Mouse (Mus musculus): ENCODE measurements around the gene Gpr39. TPM values are rescaled to one million over a fixed set of nuclear protein-coding genes. Genes with fewer than 3 reads are reported as not detected.

Gpr39 gene
- polyA plus RNA-seq, 1 experiment from 2014 or later: 7.9 TPM

- no peak overlapping the region for H3K4me2 ChIP-seq (ENCODE audit: low read depth, low read length)
- no peak overlapping the region for H3K9ac ChIP-seq (ENCODE audit: low read length)
- H3K27ac ChIP-seq (ENCODE audit: low read length): no peak overlapping the region
- ATAC-seq (ENCODE audit: insufficient read depth, low FRiP score): no peak
- H3K27me3 ChIP-seq (ENCODE audit: control insufficient read depth, insufficient read depth, low read length): no peaks in the 10 kb centered on the region
- no peaks in the 10 kb centered on the region for H3K9me3 ChIP-seq (replicated peaks; ENCODE audit: control insufficient read depth, low read length)
- H3K36me3 ChIP-seq (ENCODE audit: control insufficient read depth, insufficient read depth, low read length): no peaks in the 10 kb centered on the region
- 78% methylated on average over 9 of the region's 9 CpGs for WGBS
- H3K4me1 ChIP-seq (ENCODE audit: control insufficient read depth, insufficient read depth, low read length): no peaks in the 10 kb centered on the region
- no peak overlapping the region for H3K4me3 ChIP-seq (replicated peaks; ENCODE audit: low read length)
Observed at GRCm38 (mm10) chr1:125813141-125813782, 136.5 kb downstream of the Gpr39 start.

GRCm38 (mm10) chr1:125821101-125821500 lies 144.3 kb downstream of the Gpr39 start:
- Histone ChIP-seq H3K9ac (ENCODE audit: low read length) (no peak overlapping the region), H3K4me3 (replicated peaks; ENCODE audit: low read length) (no peak overlapping the region), H3K27ac (ENCODE audit: low read length) (no peak overlapping the region), H3K36me3 (ENCODE audit: control insufficient read depth, insufficient read depth, low read length) (no peaks in the 10 kb centered on the region), H3K4me2 (ENCODE audit: low read depth, low read length) (no peak overlapping the region), H3K27me3 (ENCODE audit: control insufficient read depth, insufficient read depth, low read length) (no peaks in the 10 kb centered on the region), H3K4me1 (ENCODE audit: control insufficient read depth, insufficient read depth, low read length) (peaks cover 3% of the 10 kb centered on the region; the same call in 1 of the 2 replicates), H3K9me3 (replicated peaks; ENCODE audit: control insufficient read depth, low read length) (no peaks in the 10 kb centered on the region)
- WGBS: 91% methylated on average over 7 of the region's 7 CpGs
- no peak for ATAC-seq (ENCODE audit: insufficient read depth, low FRiP score)

GRCm38 (mm10) chr1:125823611-125824010 lies 146.8 kb downstream of the Gpr39 start:
- Histone ChIP-seq H3K4me1 (ENCODE audit: control insufficient read depth, insufficient read depth, low read length) (peaks cover 3% of the 10 kb centered on the region; the same call in 1 of the 2 replicates), H3K4me3 (replicated peaks; ENCODE audit: low read length) (no peak overlapping the region), H3K27me3 (ENCODE audit: control insufficient read depth, insufficient read depth, low read length) (no peaks in the 10 kb centered on the region), H3K9me3 (replicated peaks; ENCODE audit: control insufficient read depth, low read length) (no peaks in the 10 kb centered on the region), H3K4me2 (ENCODE audit: low read depth, low read length) (no peak overlapping the region), H3K9ac (ENCODE audit: low read length) (no peak overlapping the region), H3K36me3 (ENCODE audit: control insufficient read depth, insufficient read depth, low read length) (no peaks in the 10 kb centered on the region), H3K27ac (ENCODE audit: low read length) (no peak overlapping the region)
- ATAC-seq (ENCODE audit: insufficient read depth, low FRiP score): no peak
- 81% methylated on average over 4 of the region's 4 CpGs for WGBS

- no peak overlapping the region for H3K27ac ChIP-seq (ENCODE audit: low read length)
- H3K36me3 ChIP-seq (ENCODE audit: control insufficient read depth, insufficient read depth, low read length): no peaks in the 10 kb centered on the region
- WGBS: 16% methylated on average over 1 of the region's 1 CpGs
- no peak for ATAC-seq (ENCODE audit: insufficient read depth, low FRiP score)
- H3K9ac ChIP-seq (ENCODE audit: low read length): no peak overlapping the region
- H3K4me1 ChIP-seq (ENCODE audit: control insufficient read depth, insufficient read depth, low read length): no peaks in the 10 kb centered on the region
- no peaks in the 10 kb centered on the region for H3K27me3 ChIP-seq (ENCODE audit: control insufficient read depth, insufficient read depth, low read length)
- no peak overlapping the region for H3K4me3 ChIP-seq (replicated peaks; ENCODE audit: low read length)
- no peaks in the 10 kb centered on the region for H3K9me3 ChIP-seq (replicated peaks; ENCODE audit: control insufficient read depth, low read length)
- H3K4me2 ChIP-seq (ENCODE audit: low read depth, low read length): no peak overlapping the region
Observed at GRCm38 (mm10) chr1:125837507-125837906, 160.7 kb downstream of the Gpr39 start.

DNA sequence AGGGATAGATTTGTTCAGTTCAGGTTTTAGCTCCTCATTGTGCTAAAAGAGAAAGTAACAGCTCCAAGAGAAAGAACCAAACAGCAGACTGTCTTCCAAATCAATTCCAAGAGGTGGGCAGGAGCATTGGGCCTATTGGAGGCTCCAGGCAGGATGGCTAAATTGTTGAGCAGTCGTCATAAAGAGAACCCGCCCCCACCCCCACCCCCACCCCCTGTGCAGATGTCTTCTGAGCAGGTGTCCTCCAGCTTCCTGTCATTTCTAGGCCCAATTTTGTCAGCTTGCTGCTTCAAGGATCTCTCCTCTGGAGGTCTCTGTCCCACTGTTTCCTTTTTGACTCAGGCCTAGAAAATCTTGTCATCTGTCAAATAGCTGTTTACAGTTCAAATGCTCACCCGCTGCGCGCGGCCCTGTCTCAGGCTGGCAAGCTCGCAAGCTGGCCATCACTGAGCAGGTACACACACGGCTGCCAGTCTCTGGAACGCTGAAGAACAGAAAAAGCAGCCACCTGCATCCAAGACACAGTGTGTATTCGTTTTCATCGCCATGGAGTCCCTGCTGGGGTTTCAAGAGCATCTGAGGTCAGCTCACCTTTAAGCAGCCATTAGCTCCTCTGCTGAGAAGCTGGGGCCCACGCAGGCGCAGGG lies 163.1 kb downstream of the Gpr39 start:
- H3K4me3 ChIP-seq (replicated peaks; ENCODE audit: low read length): no peak overlapping the region
- no peak for ATAC-seq (ENCODE audit: insufficient read depth, low FRiP score)
- 54% methylated on average over 13 of the region's 13 CpGs for WGBS
- no peaks in the 10 kb centered on the region for H3K4me1 ChIP-seq (ENCODE audit: control insufficient read depth, insufficient read depth, low read length)
- no peaks in the 10 kb centered on the region for H3K9me3 ChIP-seq (replicated peaks; ENCODE audit: control insufficient read depth, low read length)
- no peak overlapping the region for H3K27ac ChIP-seq (ENCODE audit: low read length)
- no peak overlapping the region for H3K4me2 ChIP-seq (ENCODE audit: low read depth, low read length)
- no peak overlapping the region for H3K9ac ChIP-seq (ENCODE audit: low read length)
- no peaks in the 10 kb centered on the region for H3K36me3 ChIP-seq (ENCODE audit: control insufficient read depth, insufficient read depth, low read length)
- no peaks in the 10 kb centered on the region for H3K27me3 ChIP-seq (ENCODE audit: control insufficient read depth, insufficient read depth, low read length)

- Histone ChIP-seq H3K27ac (ENCODE audit: low read length) (no peak overlapping the region), H3K4me2 (ENCODE audit: low read depth, low read length) (no peak overlapping the region), H3K4me1 (ENCODE audit: control insufficient read depth, insufficient read depth, low read length) (no peaks in the 10 kb centered on the region), H3K9ac (ENCODE audit: low read length) (no peak overlapping the region), H3K9me3 (replicated peaks; ENCODE audit: control insufficient read depth, low read length) (no peaks in the 10 kb centered on the region), H3K27me3 (ENCODE audit: control insufficient read depth, insufficient read depth, low read length) (no peaks in the 10 kb centered on the region), H3K36me3 (ENCODE audit: control insufficient read depth, insufficient read depth, low read length) (no peaks in the 10 kb centered on the region), H3K4me3 (replicated peaks; ENCODE audit: low read length) (no peak overlapping the region)
- WGBS: 19% methylated on average over 5 of the region's 5 CpGs
- ATAC-seq (ENCODE audit: insufficient read depth, low FRiP score): no peak
Observed at GRCm38 (mm10) chr1:125854646-125855045, 177.9 kb downstream of the Gpr39 start.

- Histone ChIP-seq H3K27ac (ENCODE audit: low read length) (no peak overlapping the region), H3K36me3 (ENCODE audit: control insufficient read depth, insufficient read depth, low read length) (no peaks in the 10 kb centered on the region), H3K9ac (ENCODE audit: low read length) (no peak overlapping the region), H3K4me3 (replicated peaks; ENCODE audit: low read length) (no peak overlapping the region), H3K27me3 (ENCODE audit: control insufficient read depth, insufficient read depth, low read length) (no peaks in the 10 kb centered on the region), H3K4me1 (ENCODE audit: control insufficient read depth, insufficient read depth, low read length) (no peaks in the 10 kb centered on the region), H3K4me2 (ENCODE audit: low read depth, low read length) (no peak overlapping the region), H3K9me3 (replicated peaks; ENCODE audit: control insufficient read depth, low read length) (no peaks in the 10 kb centered on the region)
- no peak for ATAC-seq (ENCODE audit: insufficient read depth, low FRiP score)
- WGBS: 56% methylated on average over 5 of the region's 5 CpGs
Observed at GRCm38 (mm10) chr1:125858631-125859030, 181.8 kb downstream of the Gpr39 start.

DNA sequence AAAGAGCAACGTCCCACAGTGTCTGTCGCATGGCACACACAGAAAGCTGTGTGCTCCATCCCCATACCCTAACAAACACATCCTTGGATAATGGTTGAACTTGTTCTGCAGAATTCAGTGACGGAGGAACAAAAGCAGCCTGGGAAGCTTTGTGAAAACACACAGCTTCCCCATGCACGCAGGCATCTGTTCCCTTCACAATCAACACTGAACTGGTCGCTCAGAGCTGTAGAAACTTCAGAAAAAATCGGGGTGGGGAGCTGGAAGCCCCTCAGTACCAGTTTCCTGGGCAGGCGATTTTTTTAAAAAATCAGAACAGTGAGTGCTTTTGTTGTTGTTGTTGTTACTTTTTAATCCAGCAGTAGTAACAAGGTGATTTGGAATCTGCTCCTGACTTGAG lies 193.3 kb downstream of the Gpr39 start:
- Histone ChIP-seq H3K4me2 (ENCODE audit: low read depth, low read length) (no peak overlapping the region), H3K27ac (ENCODE audit: low read length) (no peak overlapping the region), H3K9me3 (replicated peaks; ENCODE audit: control insufficient read depth, low read length) (no peaks in the 10 kb centered on the region), H3K9ac (ENCODE audit: low read length) (no peak overlapping the region), H3K4me1 (ENCODE audit: control insufficient read depth, insufficient read depth, low read length) (no peaks in the 10 kb centered on the region), H3K27me3 (ENCODE audit: control insufficient read depth, insufficient read depth, low read length) (no peaks in the 10 kb centered on the region), H3K36me3 (ENCODE audit: control insufficient read depth, insufficient read depth, low read length) (no peaks in the 10 kb centered on the region), H3K4me3 (replicated peaks; ENCODE audit: low read length) (no peak overlapping the region)
- no peak for ATAC-seq (ENCODE audit: insufficient read depth, low FRiP score)
- 42% methylated on average over 7 of the region's 7 CpGs for WGBS

DNA sequence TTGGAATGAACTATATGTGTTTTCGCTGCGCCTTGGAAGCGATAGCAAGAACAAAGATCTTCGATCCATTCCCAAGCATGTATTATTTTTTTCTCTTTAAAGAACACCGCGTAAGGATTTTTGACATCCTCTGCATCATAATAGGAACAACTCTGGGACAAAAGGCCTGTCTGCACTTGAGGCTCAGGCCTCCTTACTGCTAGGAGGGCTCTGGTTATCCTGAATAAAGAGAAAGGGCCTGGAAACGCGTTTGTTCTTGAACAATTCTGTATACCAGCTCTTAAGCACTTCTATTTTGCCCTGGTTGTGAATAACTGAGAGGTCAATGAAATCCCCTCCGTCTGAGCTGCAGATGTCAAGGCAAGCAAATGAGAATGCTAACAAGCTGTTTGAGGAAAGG lies 216.4 kb downstream of the Gpr39 start:
- H3K4me3 ChIP-seq (replicated peaks; ENCODE audit: low read length): no peak overlapping the region
- whole genome bisulfite sequencing: 84% methylated on average over 9 of the region's 9 CpGs
- ATAC-seq (ENCODE audit: insufficient read depth, low FRiP score): no peak

More for the DNA sequence above, 216.4 kb downstream of the Gpr39 start:
- Histone ChIP-seq H3K36me3 (ENCODE audit: control insufficient read depth, insufficient read depth, low read length) (no peaks in the 10 kb centered on the region), H3K9me3 (replicated peaks; ENCODE audit: control insufficient read depth, low read length) (no peaks in the 10 kb centered on the region), H3K9ac (ENCODE audit: low read length) (no peak overlapping the region), H3K4me2 (ENCODE audit: low read depth, low read length) (no peak overlapping the region), H3K27me3 (ENCODE audit: control insufficient read depth, insufficient read depth, low read length) (no peaks in the 10 kb centered on the region), H3K4me1 (ENCODE audit: control insufficient read depth, insufficient read depth, low read length) (no peaks in the 10 kb centered on the region), H3K27ac (ENCODE audit: low read length) (no peak overlapping the region)
